Mouse (Mus musculus) mature B cell (primary cell): ENCODE measurements around the gene Smarca4.

ENCODE experiments used
- in situ Hi-C: fragments of 300-500 bp; cut with MboI; formaldehyde crosslinking; loops from 2 replicates; pipeline ENCODE4 v1.14.3; 2019

Smarca4 gene

DNA sequence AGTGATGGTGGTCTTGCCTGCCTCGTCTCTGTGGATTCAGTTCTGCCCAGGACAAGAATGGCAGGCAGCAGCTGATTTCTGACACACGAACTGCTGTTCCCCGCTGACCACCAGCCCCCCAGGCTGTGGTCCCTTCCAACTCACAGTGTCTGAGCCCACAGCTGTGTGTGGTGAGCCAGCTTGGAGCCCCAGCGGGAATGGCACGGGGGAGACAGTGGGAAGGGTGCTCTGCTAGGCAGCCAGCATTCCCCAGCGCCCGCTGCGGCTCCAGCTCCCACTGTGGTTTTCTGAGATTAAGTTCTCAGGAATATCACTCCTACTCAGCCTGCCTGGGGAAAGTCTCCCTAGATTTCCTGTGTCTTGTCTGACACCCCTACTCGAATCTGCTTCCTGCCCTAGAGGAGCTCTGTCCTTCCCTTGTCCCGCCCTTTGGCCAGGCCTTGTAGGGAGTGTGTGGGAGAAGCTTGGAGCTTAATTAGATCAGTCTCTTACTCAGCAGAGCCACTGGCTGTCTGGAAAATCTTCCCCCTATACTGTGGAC lies 136.4 kb downstream of the Smarca4 start:
- in situ Hi-C loops = no loop called here
